Mouse (Mus musculus) limb, embryonic 14.5 days (tissue): ENCODE results near the gene Dazap1. TPM values are rescaled to one million over a fixed set of nuclear protein-coding genes. Genes with fewer than 3 reads are reported as not detected.

Experiments
- ATAC-seq: fragments of 200-750 bp; cut with Nextera tagmentation; 2 replicates; pipeline ENCODE4 v1.8.0; 2017; ENCODE audit warnings: low read depth, moderate number of reproducible peaks, moderate TSS enrichment; ENCODE audit not compliant: low FRiP score
- DNase-seq: peaks from one replicate; pipeline ENCODE4 v3.0.0-alpha.2; 2015; ENCODE audit warnings: low spot score
- H3K27ac ChIP-seq: fragments of 300-500 bp; sonication (generic); replicated peaks from 2 replicates; pipeline ENCODE4 v1.5.1; 2014; ENCODE audit warnings: low read depth, mild to moderate bottlenecking, low read length, moderate library complexity, mixed read lengths
- H3K27me3 ChIP-seq: fragments of 300-500 bp; sonication (generic); 2 replicates; pipeline ENCODE4 v1.6.1; 2014; ENCODE audit warnings: low read length, mixed read lengths; ENCODE audit not compliant: control insufficient read depth, insufficient read depth
- H3K36me3 ChIP-seq: fragments of 300-500 bp; sonication (generic); 2 replicates; pipeline ENCODE4 v1.6.1; 2014; ENCODE audit warnings: mild to moderate bottlenecking, low read length, moderate library complexity, mixed read lengths; ENCODE audit not compliant: control insufficient read depth, insufficient read depth
- H3K4me1 ChIP-seq: fragments of 300-500 bp; sonication (generic); 2 replicates; pipeline ENCODE4 v1.6.1; 2014; ENCODE audit warnings: antibody characterized with exemption, low read length, mixed read lengths; ENCODE audit not compliant: control insufficient read depth, insufficient read depth
- H3K4me2 ChIP-seq: fragments of 300-500 bp; sonication (generic); replicated peaks from 2 replicates; pipeline ENCODE4 v1.6.1; 2014; ENCODE audit warnings: low read depth, mild to moderate bottlenecking, low read length, moderate library complexity; ENCODE audit not compliant: severe bottlenecking
- H3K4me3 ChIP-seq: fragments of 300-500 bp; sonication (generic); replicated peaks from 2 replicates; pipeline ENCODE4 v1.5.1; 2014; ENCODE audit warnings: low read length
- H3K9ac ChIP-seq: fragments of 300-500 bp; sonication (generic); 2 replicates; pipeline ENCODE4 v1.6.1; 2014; ENCODE audit warnings: mild to moderate bottlenecking, low read depth, low read length, moderate library complexity; ENCODE audit not compliant: severe bottlenecking
- H3K9me3 ChIP-seq: fragments of 300-500 bp; sonication (generic); 2 replicates; pipeline ENCODE4 v1.6.1; 2016; ENCODE audit warnings: low read length; ENCODE audit not compliant: control insufficient read depth
- POLR2A ChIP-seq: fragments of 200-500 bp; IDR thresholded peaks from 2 replicates; pipeline ENCODE4 v1.8.0; 2012; ENCODE audit warnings: inconsistent platforms, mild to moderate bottlenecking, moderate library complexity, borderline replicate concordance; ENCODE audit not compliant: insufficient read depth, insufficient read length; ENCODE audit errors: extremely low read depth
- WGBS: fragments of 180-500 bp; shearing (Covaris S2); extraction: QIAGEN DNeasy Blood & Tissue Kit; methylation state at CpG from one replicate; pipeline ENCODE4 v1.1.7; 2014; 5-methylcytosine and 5-hydroxymethylcytosine counted together
- microRNA-seq: library from miRNA; unstranded; fragments of <30 nt; microRNA quantifications from one replicate; pipeline ENCODE4, GENCODE M21; 2016
- polyA plus RNA-seq, 2 experiments: library from polyadenylated mRNA; depleted of rRNA in 1 of 2; stranded (reverse) in 1 of 2; unstranded in 1 of 2; fragments of >200 nt; fragmentation: Nextera tagmentation in 1 of 2; extraction: Ambion mirVana in 1 of 2; gene quantifications; 2 replicates each; pipeline versions ENCODE4 v1.2.1 to v1.2.3; 2012 to 2014

The Dazap1 gene
- polyA plus RNA-seq, 2 experiments, result 46.1 to 272 TPM

- ATAC-seq (no peak), DNase-seq (no peak)
- H3K27me3 ChIP-seq, result no peaks in the 10 kb centered on the region
- H3K4me1 ChIP-seq, result peaks cover 10% of the 10 kb centered on the region
- 2% methylated on average over 28 of the region's 41 CpGs for WGBS
- peak overlapping the region; percentile 32 for H3K9ac ChIP-seq
- no peaks in the 10 kb centered on the region for H3K36me3 ChIP-seq
- peak overlapping the region; percentile 81 for H3K4me2 ChIP-seq
- peak overlapping the region; percentile 47 for H3K4me3 ChIP-seq
- TF ChIP-seq POLR2A, result no peak
- H3K27ac ChIP-seq, result no peak overlapping the region
- no peaks in the 10 kb centered on the region for H3K9me3 ChIP-seq
These were observed 68.8 kb downstream of the Dazap1 start for GRCm38 (mm10) chr10:80330084-80330483.

GRCm38 (mm10) chr10:80330888-80331287 is 69.6 kb downstream of the Dazap1 start:
- no peaks in the 10 kb centered on the region for H3K36me3 ChIP-seq
- no peak overlapping the region for H3K27ac ChIP-seq
- H3K4me2 ChIP-seq, result 0 out of 2 replicates have a peak overlapping the region, but pooled peaks have one; percentile 1
- DNase-seq (no peak), ATAC-seq (no peak)
- H3K4me3 ChIP-seq, result no peak overlapping the region
- no peak for TF ChIP-seq POLR2A
- peaks cover 10% of the 10 kb centered on the region for H3K4me1 ChIP-seq
- H3K9me3 ChIP-seq, result no peaks in the 10 kb centered on the region
- no peak overlapping the region for H3K9ac ChIP-seq
- 77% methylated on average over 2 of the region's 2 CpGs for WGBS
- no peaks in the 10 kb centered on the region for H3K27me3 ChIP-seq

GRCm38 (mm10) chr10:80331636-80332524 is 70.6 kb downstream of the Dazap1 start:
- Histone ChIP-seq H3K4me2 (no peak overlapping the region), H3K9ac (no peak overlapping the region), H3K4me1 (peaks cover 10% of the 10 kb centered on the region), H3K27ac (no peak overlapping the region), H3K27me3 (no peaks in the 10 kb centered on the region), H3K36me3 (no peaks in the 10 kb centered on the region), H3K9me3 (no peaks in the 10 kb centered on the region), H3K4me3 (no peak overlapping the region)
- ATAC-seq (no peak), DNase-seq (no peak)
- no peak for TF ChIP-seq POLR2A
- 70% methylated on average over 10 of the region's 10 CpGs for WGBS

- ATAC-seq (no peak), DNase-seq (no peak)
- no peak overlapping the region for H3K27ac ChIP-seq
- WGBS, result 71% methylated on average over 5 of the region's 5 CpGs
- no peak overlapping the region for H3K4me3 ChIP-seq
- no peaks in the 10 kb centered on the region for H3K27me3 ChIP-seq
- no peaks in the 10 kb centered on the region for H3K36me3 ChIP-seq
- no peak overlapping the region for H3K9ac ChIP-seq
- TF ChIP-seq POLR2A, result no peak
- H3K4me1 ChIP-seq, result peaks cover 10% of the 10 kb centered on the region
- H3K4me2 ChIP-seq, result no peak overlapping the region
- H3K9me3 ChIP-seq, result no peaks in the 10 kb centered on the region
These were observed 71.3 kb downstream of the Dazap1 start for GRCm38 (mm10) chr10:80332525-80332989.

GRCm38 (mm10) chr10:80336263-80336662 is 75.0 kb downstream of the Dazap1 start:
- Histone ChIP-seq H3K27me3 (peaks cover 12% of the 10 kb centered on the region), H3K9ac (no peak overlapping the region), H3K4me1 (0 out of 2 replicates have a peak, but pooled peaks cover 3% of the 10 kb centered on the region), H3K4me2 (no peak overlapping the region), H3K4me3 (no peak overlapping the region), H3K27ac (no peak overlapping the region), H3K9me3 (no peaks in the 10 kb centered on the region), H3K36me3 (no peaks in the 10 kb centered on the region)
- ATAC-seq (no peak), DNase-seq (no peak)
- 82% methylated on average over 12 of the region's 12 CpGs for WGBS
- no peak for TF ChIP-seq POLR2A

Small RNAs within 50 kb of the gene (microRNA-seq; reads per million reads assigned to microRNA genes)
- not detected for gene Mir6911

Other genes starting within 250 kb of the Dazap1 start
- gene Arhgap45, start 244.8 kb upstream of the Dazap1 start, polyA plus RNA-seq (2012; rRNA removed), result 12.8 and 14.4 TPM in 2 replicates
- gene Arhgap45, start 244.8 kb upstream of the Dazap1 start, polyA plus RNA-seq (2014; fragmentation: Nextera tagmentation; extraction: Ambion mirVana), result 3.4 and 5.7 TPM in 2 replicates
- gene Polr2e, start 221.7 kb upstream of the Dazap1 start, polyA plus RNA-seq (2012; rRNA removed), result 287 and 350 TPM in 2 replicates
- 247 and 248 TPM in 2 replicates for gene Polr2e, start 221.7 kb upstream of the Dazap1 start, polyA plus RNA-seq (2014; fragmentation: Nextera tagmentation; extraction: Ambion mirVana)
- gene Gpx4, start 214.3 kb upstream of the Dazap1 start, polyA plus RNA-seq (2012; rRNA removed), result 372 and 379 TPM in 2 replicates
- 466 and 493 TPM in 2 replicates for gene Gpx4, start 214.3 kb upstream of the Dazap1 start, polyA plus RNA-seq (2014; fragmentation: Nextera tagmentation; extraction: Ambion mirVana)
- gene Sbno2, start 155.9 kb upstream of the Dazap1 start, polyA plus RNA-seq (2012; rRNA removed), result 24.9 and 29.5 TPM in 2 replicates
- gene Sbno2, start 155.9 kb upstream of the Dazap1 start, polyA plus RNA-seq (2014; fragmentation: Nextera tagmentation; extraction: Ambion mirVana), result 15.3 and 16.8 TPM in 2 replicates
- gene Stk11, start 145.7 kb upstream of the Dazap1 start, polyA plus RNA-seq (2012; rRNA removed), result 133 and 147 TPM in 2 replicates
- 30.1 and 32.4 TPM in 2 replicates for gene Stk11, start 145.7 kb upstream of the Dazap1 start, polyA plus RNA-seq (2014; fragmentation: Nextera tagmentation; extraction: Ambion mirVana)
- gene Atp5d, start 122.9 kb upstream of the Dazap1 start, polyA plus RNA-seq (2012; rRNA removed), result 449 and 577 TPM in 2 replicates
- 477 TPM in 2 replicates for gene Atp5d, start 122.9 kb upstream of the Dazap1 start, polyA plus RNA-seq (2014; fragmentation: Nextera tagmentation; extraction: Ambion mirVana)
- 28.9 and 36.0 TPM in 2 replicates for gene Cbarp, start 120.7 kb upstream of the Dazap1 start, polyA plus RNA-seq (2012; rRNA removed)
- gene Cbarp, start 120.7 kb upstream of the Dazap1 start, polyA plus RNA-seq (2014; fragmentation: Nextera tagmentation; extraction: Ambion mirVana), result 7.5 and 9.3 TPM in 2 replicates
- 108 and 161 TPM in 2 replicates for gene Midn, start 113.2 kb upstream of the Dazap1 start, polyA plus RNA-seq (2012; rRNA removed)
- gene Midn, start 113.2 kb upstream of the Dazap1 start, polyA plus RNA-seq (2014; fragmentation: Nextera tagmentation; extraction: Ambion mirVana), result 33.4 and 39.6 TPM in 2 replicates
- 286 and 289 TPM in 2 replicates for gene Cirbp, start 95.5 kb upstream of the Dazap1 start, polyA plus RNA-seq (2012; rRNA removed)
- 101 and 106 TPM in 2 replicates for gene Cirbp, start 95.5 kb upstream of the Dazap1 start, polyA plus RNA-seq (2014; fragmentation: Nextera tagmentation; extraction: Ambion mirVana)
- 10.9 and 15.5 TPM in 2 replicates for gene 1600002K03Rik, start 88.5 kb upstream of the Dazap1 start, polyA plus RNA-seq (2012; rRNA removed)
- gene 1600002K03Rik, start 88.5 kb upstream of the Dazap1 start, polyA plus RNA-seq (2014; fragmentation: Nextera tagmentation; extraction: Ambion mirVana), result 8.5 and 12.8 TPM in 2 replicates
- gene Efna2, start 82.0 kb upstream of the Dazap1 start, polyA plus RNA-seq (2012; rRNA removed), result 41.7 and 67.7 TPM in 2 replicates
- gene Efna2, start 82.0 kb upstream of the Dazap1 start, polyA plus RNA-seq (2014; fragmentation: Nextera tagmentation; extraction: Ambion mirVana), result 31.5 and 38.6 TPM in 2 replicates
- gene Mum1, start 35.1 kb upstream of the Dazap1 start, polyA plus RNA-seq (2012; rRNA removed), result 91.5 and 93.4 TPM in 2 replicates
- gene Mum1, start 35.1 kb upstream of the Dazap1 start, polyA plus RNA-seq (2014; fragmentation: Nextera tagmentation; extraction: Ambion mirVana), result 50.1 and 57.3 TPM in 2 replicates
- gene Ndufs7, start 12.4 kb upstream of the Dazap1 start, polyA plus RNA-seq (2012; rRNA removed), result 338 and 449 TPM in 2 replicates
- 349 and 366 TPM in 2 replicates for gene Ndufs7, start 12.4 kb upstream of the Dazap1 start, polyA plus RNA-seq (2014; fragmentation: Nextera tagmentation; extraction: Ambion mirVana)
- gene Gamt, start 474 bp upstream of the Dazap1 start, polyA plus RNA-seq (2012; rRNA removed), result 74.1 and 80.5 TPM in 2 replicates
- 75.7 and 90.8 TPM in 2 replicates for gene Gamt, start 474 bp upstream of the Dazap1 start, polyA plus RNA-seq (2014; fragmentation: Nextera tagmentation; extraction: Ambion mirVana)
- gene Rps15, start 31.0 kb downstream of the Dazap1 start, polyA plus RNA-seq (2012; rRNA removed), result 3,060 and 3,829 TPM in 2 replicates
- gene Rps15, start 31.0 kb downstream of the Dazap1 start, polyA plus RNA-seq (2014; fragmentation: Nextera tagmentation; extraction: Ambion mirVana), result 1,091 and 1,173 TPM in 2 replicates
- gene Apc2, start 34.5 kb downstream of the Dazap1 start, polyA plus RNA-seq (2012; rRNA removed), result 2.5 and 3.3 TPM in 2 replicates
- 1.5 and 1.8 TPM in 2 replicates for gene Apc2, start 34.5 kb downstream of the Dazap1 start, polyA plus RNA-seq (2014; fragmentation: Nextera tagmentation; extraction: Ambion mirVana)
- 45.1 and 46.7 TPM in 2 replicates for gene 2310011J03Rik, start 59.1 kb downstream of the Dazap1 start, polyA plus RNA-seq (2012; rRNA removed)
- gene 2310011J03Rik, start 59.1 kb downstream of the Dazap1 start, polyA plus RNA-seq (2014; fragmentation: Nextera tagmentation; extraction: Ambion mirVana), result 45.1 and 46.1 TPM in 2 replicates
- 7.8 and 10.7 TPM in 2 replicates for gene Pcsk4, start 68.0 kb downstream of the Dazap1 start, polyA plus RNA-seq (2012; rRNA removed)
- gene Pcsk4, start 68.0 kb downstream of the Dazap1 start, polyA plus RNA-seq (2014; fragmentation: Nextera tagmentation; extraction: Ambion mirVana), result 4.2 and 5.9 TPM in 2 replicates
- 3.9 TPM in 2 replicates for gene Reep6, start 68.5 kb downstream of the Dazap1 start, polyA plus RNA-seq (2012; rRNA removed)
- gene Reep6, start 68.5 kb downstream of the Dazap1 start, polyA plus RNA-seq (2014; fragmentation: Nextera tagmentation; extraction: Ambion mirVana), result 9.9 and 10.5 TPM in 2 replicates
- gene Adamtsl5, start 86.9 kb downstream of the Dazap1 start, polyA plus RNA-seq (2012; rRNA removed), result 16.5 and 21.9 TPM in 2 replicates
- 6.5 and 6.7 TPM in 2 replicates for gene Adamtsl5, start 86.9 kb downstream of the Dazap1 start, polyA plus RNA-seq (2014; fragmentation: Nextera tagmentation; extraction: Ambion mirVana)
- gene Plk5, start 95.0 kb downstream of the Dazap1 start, polyA plus RNA-seq (2012; rRNA removed), result 1.8 and 1.9 TPM in 2 replicates
- gene Plk5, start 95.0 kb downstream of the Dazap1 start, polyA plus RNA-seq (2014; fragmentation: Nextera tagmentation; extraction: Ambion mirVana), result 0.48 and 0.88 TPM in 2 replicates
- gene Mex3d, start 126.2 kb downstream of the Dazap1 start, polyA plus RNA-seq (2012; rRNA removed), result 44.0 and 60.0 TPM in 2 replicates
- gene Mex3d, start 126.2 kb downstream of the Dazap1 start, polyA plus RNA-seq (2014; fragmentation: Nextera tagmentation; extraction: Ambion mirVana), result 8.2 and 9.0 TPM in 2 replicates
- gene Mbd3, start 138.1 kb downstream of the Dazap1 start, polyA plus RNA-seq (2012; rRNA removed), result 267 and 270 TPM in 2 replicates
- gene Mbd3, start 138.1 kb downstream of the Dazap1 start, polyA plus RNA-seq (2014; fragmentation: Nextera tagmentation; extraction: Ambion mirVana), result 196 and 214 TPM in 2 replicates
- 572 and 718 TPM in 2 replicates for gene Uqcr11, start 145.3 kb downstream of the Dazap1 start, polyA plus RNA-seq (2012; rRNA removed)
- gene Uqcr11, start 145.3 kb downstream of the Dazap1 start, polyA plus RNA-seq (2014; fragmentation: Nextera tagmentation; extraction: Ambion mirVana), result 617 and 707 TPM in 2 replicates
- gene Tcf3, start 172.2 kb downstream of the Dazap1 start, polyA plus RNA-seq (2012; rRNA removed), result 191 and 260 TPM in 2 replicates
- gene Tcf3, start 172.2 kb downstream of the Dazap1 start, polyA plus RNA-seq (2014; fragmentation: Nextera tagmentation; extraction: Ambion mirVana), result 129 and 147 TPM in 2 replicates
- 0.01 TPM in 2 replicates for gene Onecut3, start 233.3 kb downstream of the Dazap1 start, polyA plus RNA-seq (2012; rRNA removed)
- gene Onecut3, start 233.3 kb downstream of the Dazap1 start, polyA plus RNA-seq (2014; fragmentation: Nextera tagmentation; extraction: Ambion mirVana), result not detected in 2 replicates